Mouse (Mus musculus) layer of hippocampus, postnatal 25 days (tissue): ENCODE results near the gene Gm10260. TPM values are rescaled to one million over a fixed set of nuclear protein-coding genes. Genes with fewer than 3 reads are reported as not detected.

ENCODE experiments used
- DNase-seq, 2 experiments: peaks; one replicate each; pipeline ENCODE4 v3.0.0; 2022; ENCODE audit warnings: mixed read lengths in 2 of 2, low spot score in 1 of 2; ENCODE audit errors: extremely low spot score in 1 of 2
- total RNA-seq, 2 experiments: library from RNA; stranded (reverse); gene quantifications; 2 replicates each; pipeline ENCODE4 v1.2.3; 2021

Gm10260 gene
- total RNA-seq, 2 experiments from 2014 or later = 81.1 to 86.7 TPM

DNA sequence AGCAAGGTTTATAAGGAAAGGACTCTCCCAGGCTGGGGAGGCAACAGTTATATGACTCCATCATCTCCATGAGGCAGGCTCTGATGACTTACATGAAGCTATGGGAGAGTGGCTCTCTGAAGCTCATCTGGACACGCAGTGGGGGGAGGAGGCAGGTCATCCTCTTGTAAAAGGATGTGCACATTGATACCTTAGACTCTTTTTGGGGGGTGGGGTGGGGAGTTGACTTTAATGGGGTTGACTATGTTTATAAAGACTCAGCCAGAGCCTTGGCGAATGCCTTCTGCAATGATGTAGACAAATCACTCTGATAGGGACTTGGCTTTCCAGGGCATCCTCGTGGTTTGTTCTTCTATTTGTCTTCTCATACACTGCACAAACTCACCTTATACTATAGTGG, 8.8 kb upstream of the Gm10260 start:
- DNase-seq = no peak

DNA sequence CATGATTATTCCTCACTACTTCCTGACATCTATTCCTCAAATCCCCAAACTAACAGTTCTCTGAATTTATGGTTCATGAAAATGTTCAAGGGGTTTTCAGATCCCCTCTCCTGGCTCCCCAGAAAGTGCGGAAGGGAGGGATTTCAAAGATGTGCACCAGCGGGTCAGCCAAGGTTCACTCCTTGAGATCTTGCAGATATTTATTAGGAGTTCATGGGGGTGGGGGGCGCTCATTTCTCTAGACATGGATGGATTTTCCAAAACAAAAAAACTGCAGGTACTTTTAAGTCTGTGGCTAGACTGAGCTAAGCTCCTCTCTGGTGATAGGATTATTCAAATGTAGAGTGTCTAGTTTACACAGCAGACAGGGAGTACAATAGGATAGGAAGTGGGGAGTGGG, 8.4 kb upstream of the Gm10260 start:
- DNase-seq = no peak

GRCm38 (mm10) chr13:97768046-97768682, 7.7 kb upstream of the Gm10260 start:
- DNase-seq = no peak

- DNase-seq = no peak
Observed at GRCm38 (mm10) chr13:97766600-97766999, 6.2 kb upstream of the Gm10260 start.

- no peak for DNase-seq
Observed at GRCm38 (mm10) chr13:97765913-97766312, 5.5 kb upstream of the Gm10260 start.

DNA sequence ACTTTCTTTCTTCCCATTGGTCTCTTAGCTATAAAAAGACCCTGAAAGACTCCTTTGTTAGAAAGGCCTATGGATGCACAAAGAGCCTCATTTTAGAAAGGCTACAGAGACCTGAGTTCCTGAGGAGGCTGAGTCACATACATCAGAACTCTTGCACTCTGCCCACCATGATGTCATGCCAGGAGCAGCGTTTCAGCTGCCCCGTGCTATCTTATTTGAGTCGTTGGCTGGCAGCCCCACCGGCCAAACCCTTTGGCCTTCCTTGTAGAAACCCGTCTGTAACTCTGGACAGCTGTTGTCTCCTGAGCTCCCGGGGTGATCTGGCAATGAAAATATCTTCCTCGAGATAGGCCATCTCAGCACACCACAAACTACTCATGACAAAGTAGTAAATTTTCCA, 3.6 kb upstream of the Gm10260 start:
- DNase-seq = no peak

DNA sequence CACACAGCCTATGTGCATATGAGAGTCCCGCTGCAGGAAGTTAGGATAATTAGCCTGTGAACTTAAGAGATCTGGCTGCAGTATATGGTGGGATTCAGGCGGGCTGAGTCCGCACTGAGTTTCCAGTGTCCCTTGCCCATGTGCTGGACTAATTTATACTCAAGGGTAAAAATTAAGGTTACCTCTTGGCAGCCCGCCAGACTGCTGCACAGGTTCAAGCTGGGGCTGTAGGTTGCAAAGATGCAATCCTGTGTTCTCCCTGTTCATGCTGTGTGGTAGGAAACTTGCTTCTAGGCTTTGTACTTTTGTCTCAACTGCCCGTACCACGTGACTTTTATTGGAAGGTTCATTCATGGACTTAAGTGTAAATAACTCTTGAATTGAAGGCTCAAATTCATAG, 3.0 kb upstream of the Gm10260 start:
- DNase-seq = no peak

DNA sequence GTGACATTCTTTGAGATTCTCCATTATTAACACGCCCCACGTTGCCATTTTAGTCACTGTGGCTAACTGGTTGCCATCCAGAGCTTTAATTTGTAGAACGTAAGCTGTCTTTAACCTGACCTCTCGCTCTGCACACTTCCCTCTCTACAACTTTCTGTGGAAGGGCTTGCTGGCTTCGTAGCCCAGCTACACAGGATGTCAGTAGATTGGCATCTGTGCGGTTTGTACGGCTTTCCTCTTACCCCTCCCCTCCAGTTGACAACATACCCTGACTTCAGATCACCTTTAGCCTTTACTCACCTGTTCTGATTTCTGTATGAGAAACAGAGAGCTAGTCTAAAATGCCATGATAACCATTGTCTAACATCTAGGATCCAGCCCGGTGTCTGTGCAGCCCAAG, 1.7 kb upstream of the Gm10260 start:
- DNase-seq = no peak

DNA sequence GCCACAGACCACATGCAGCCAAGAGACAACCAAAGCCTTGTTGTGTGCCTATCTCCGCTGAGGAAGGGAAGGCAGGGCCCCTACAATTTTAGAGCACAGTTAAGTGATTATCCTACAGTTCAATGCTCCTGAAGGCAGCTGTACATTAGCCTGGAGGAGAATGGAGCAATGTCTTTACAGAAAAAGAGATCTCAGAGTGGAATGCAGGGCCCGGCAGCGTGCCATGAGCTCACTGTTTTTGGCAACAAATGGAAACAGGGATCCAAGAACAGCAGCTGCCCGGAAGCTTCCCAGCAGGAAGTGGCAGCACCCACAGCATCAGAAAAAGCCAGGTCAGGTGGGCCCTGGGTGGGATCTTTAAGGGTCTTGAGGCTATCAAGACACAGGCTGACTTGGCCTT, 3.4 kb downstream of the Gm10260 start:
- peak in 1 of 2 experiments; percentile 51 for DNase-seq

- no peak for DNase-seq
Observed at GRCm38 (mm10) chr13:97756091-97756490, 4.3 kb downstream of the Gm10260 start.

- DNase-seq = no peak
Observed at GRCm38 (mm10) chr13:97750851-97751381, 9.5 kb downstream of the Gm10260 start.

DNA sequence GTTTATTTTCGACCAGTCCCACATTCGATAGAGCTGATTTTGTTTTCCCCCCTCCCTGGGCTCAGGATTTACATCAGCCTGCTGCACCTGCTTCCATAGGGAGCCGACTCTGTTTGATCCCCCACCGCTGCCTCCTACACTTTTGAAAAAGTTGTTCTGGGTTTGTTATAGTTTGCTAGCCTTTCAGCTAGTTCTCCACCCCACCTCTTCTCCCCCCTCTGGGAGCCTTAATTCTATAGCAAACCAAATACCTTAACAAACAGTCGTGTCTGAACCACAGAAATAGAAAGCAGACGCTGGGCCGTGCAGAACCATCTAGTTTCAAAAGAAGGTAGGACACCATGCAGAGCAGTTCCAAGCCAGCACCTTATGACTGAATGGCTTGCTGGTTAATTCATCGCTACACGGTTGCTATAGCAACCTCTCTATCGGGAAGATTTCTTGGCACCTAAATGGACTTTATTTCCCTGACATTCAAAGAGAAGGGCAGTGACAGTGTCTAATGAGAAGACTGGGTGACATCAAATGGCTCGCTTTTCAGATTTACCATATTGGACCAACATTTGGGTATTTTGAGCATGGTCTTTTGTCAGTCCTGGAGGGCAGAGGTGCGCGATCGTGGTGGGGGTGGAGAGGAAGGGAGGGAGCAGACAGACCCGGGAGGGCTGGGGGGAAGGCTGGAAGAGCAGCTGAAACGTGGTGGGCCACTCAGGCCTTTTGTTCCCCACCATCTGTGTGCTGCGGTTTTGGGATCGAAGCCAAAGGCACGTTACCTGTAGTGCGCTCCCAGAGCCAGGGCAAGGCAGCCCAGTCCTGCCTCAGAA, 13.2 kb downstream of the Gm10260 start:
- peak in 1 of 2 experiments; percentile 18 for DNase-seq

- DNase-seq = no peak
Observed at GRCm38 (mm10) chr13:97744669-97745068, 15.8 kb downstream of the Gm10260 start.

- DNase-seq = no peak
Observed at GRCm38 (mm10) chr13:97744036-97744435, 16.4 kb downstream of the Gm10260 start.

DNA sequence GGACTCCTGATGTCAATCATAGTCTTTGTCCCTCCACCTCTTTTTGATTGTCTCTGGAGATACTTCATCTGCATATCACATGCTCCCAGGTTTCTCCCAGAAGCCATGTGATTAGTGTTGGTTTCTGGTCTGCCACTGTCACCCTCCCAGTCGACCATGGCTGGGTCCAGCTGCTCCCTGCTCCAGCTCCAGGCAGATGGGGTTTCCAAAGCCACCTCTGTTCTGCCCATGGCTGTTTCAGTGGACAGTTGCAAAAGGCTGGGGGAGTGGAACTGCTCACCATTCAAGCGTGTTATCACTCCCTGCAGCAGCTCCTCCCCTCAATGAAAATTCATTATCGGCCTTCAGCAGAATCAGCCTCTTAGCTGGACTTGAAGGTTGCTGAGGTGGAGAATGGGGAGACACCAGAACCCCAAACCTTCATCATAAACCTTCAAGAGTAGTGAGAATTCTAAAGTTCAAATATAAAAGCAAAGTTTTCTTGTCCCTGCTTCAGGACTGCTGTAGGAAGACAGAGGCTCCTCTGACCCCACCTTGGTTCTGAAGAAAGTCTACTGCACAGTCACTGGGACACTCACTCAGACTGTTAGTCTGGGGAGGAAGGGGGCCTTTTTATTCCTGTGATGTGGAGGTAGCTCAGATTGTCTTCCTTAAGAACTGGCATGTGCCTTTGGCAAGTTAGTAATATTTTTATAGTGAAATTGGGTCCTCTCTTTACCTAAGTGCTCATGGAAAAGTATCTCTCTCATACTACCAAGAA, 17.0 kb downstream of the Gm10260 start:
- DNase-seq = no peak

- DNase-seq = no peak
Observed at GRCm38 (mm10) chr13:97735931-97736330, 24.5 kb downstream of the Gm10260 start.

DNA sequence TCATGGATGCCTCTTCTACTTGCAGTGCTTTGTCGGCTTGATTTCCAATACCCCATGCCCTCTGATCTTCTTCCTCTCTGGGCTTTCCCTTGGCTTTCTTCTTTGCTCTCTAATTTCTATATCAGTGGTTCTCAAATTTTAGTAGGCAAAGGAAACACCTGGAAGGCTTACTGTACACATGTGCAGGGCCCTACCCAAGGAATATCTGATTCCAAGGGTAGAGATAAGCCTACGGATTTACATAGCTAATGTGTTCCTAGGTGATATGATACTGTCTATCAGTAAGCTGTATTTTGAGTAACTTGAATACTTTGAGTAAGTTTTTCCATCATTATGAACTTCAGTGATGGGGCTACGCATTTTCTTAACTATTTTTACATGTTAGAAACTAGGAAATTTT, 25.7 kb downstream of the Gm10260 start:
- no peak for DNase-seq

DNA sequence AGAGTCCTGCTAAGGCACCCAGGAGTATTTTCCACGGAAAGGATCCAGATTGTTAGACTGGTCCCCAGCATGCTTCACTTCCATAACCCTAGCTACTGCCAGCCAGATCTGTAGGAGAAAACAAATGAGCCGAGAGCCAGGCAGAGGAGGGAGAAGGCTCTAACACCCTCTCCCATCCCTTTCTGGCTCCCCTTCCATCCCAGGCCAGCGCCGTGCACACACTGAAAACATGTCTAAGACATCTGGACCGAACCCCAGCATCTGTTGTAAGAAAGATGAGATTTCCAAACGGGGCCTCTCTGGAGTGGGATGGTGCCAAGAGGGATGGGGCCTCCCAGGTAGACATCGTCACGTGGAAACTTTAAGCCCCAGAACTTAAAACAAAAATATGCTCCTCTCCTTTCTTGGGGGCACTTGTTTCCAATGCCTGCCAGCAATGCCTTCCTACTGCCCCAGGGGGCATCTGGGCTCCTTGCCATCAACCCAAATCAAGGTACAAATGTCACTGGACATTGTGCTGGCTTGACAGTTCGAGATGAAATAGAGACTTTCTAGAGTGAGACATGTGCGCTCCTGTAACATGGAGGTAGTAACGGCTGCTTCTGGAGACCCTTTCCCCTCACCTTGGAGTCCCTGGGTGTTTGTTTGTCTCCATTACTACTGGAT, 35.1 kb downstream of the Gm10260 start:
- DNase-seq = no peak

DNA sequence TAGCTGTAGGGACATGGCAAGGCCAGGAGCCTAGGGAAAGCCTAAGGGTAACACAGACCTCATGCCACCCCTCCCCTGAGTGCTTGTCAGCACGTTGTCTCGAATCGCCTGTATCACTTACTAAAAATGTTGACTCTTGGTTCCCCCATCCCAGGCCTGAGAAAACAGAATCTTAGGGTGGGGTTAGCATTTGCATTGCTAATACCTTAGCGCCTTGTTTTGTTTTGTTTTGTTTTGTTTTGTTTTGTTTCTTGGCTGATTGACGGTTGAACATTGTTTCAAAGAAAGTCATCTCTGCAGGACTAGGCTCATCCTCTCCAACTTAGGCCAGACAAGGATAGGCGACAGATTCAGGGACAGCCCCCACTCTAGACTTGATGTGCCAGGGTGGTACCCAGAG, 35.9 kb downstream of the Gm10260 start:
- DNase-seq = no peak

DNA sequence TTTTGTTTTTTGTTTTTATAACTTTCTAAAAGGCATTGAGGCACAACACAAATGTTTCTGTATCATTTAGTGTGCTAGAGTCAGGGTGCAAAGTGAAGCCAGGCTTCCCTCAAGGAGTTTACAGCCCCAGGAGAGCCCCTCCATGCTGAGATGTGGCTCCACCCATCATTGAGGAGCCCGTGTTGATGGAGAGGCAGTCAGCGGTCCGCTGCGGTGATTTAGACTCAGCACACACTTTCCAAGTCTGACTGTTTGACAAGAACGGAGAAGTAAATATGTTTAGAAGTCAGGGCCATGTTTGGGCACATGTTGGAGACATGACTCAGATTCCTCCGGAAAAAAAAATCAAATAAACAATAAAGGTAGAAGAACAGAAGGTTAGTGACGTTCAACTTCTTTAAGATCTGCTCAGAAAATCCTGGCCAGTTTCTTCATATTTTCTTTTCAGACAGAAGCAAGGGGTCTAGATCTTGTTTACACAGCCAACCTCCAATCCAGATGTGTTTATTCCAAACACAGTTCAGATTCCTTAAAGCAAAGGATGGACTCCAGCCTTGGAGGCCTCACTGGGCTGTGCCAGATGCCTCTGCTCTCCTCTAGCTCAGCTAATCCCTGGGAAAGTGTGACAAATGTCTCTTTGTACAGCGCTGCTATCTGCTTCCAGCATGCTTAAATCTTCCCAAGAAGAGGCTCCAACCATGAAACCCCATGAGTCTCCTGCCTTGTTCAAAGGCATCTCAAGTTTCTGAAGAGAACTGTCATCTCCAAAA, 47.7 kb downstream of the Gm10260 start:
- no peak for DNase-seq
